Mouse (Mus musculus): ENCODE data around the gene Pck1. TPM values are rescaled to one million over a fixed set of nuclear protein-coding genes. Genes with fewer than 3 reads are reported as not detected.

The Pck1 gene
- total RNA-seq, 2 experiments from 2014 or later: 5.7 to 10.8 TPM

GRCm38 (mm10) chr2:173204671-173205070 is 51.8 kb downstream of the Pck1 start:
- no peak for DNase-seq (ENCODE audit: low spot score)

- DNase-seq (ENCODE audit: low spot score): no peak
These were observed 52.8 kb downstream of the Pck1 start for GRCm38 (mm10) chr2:173205563-173206099.

- no peak for DNase-seq (ENCODE audit: low spot score)
These were observed 54.2 kb downstream of the Pck1 start for GRCm38 (mm10) chr2:173207051-173207450.

Other genes with a start within 250 kb of the Pck1 start
- gene Bmp7, start 212.7 kb upstream of the Pck1 start, total RNA-seq (2021): under 1 TPM; 0.45 to 0.68 TPM
- gene Spo11, start 175.3 kb upstream of the Pck1 start, total RNA-seq (2021): not detected
- 10 to 100 TPM; 11.0 to 11.2 TPM for gene Rae1, start 152.9 kb upstream of the Pck1 start, total RNA-seq (2021)
- gene Rbm38, start 132.6 kb upstream of the Pck1 start, total RNA-seq (2021): 100 to 1,000 TPM; 225 to 230 TPM
- under 1 TPM; 0.07 to 0.19 TPM for gene Ctcfl, start 33.5 kb upstream of the Pck1 start, total RNA-seq (2021)
- gene Zbp1, start 65.9 kb downstream of the Pck1 start, total RNA-seq (2021): under 1 TPM in 1 of 2 experiments, not detected in 1; 0.47 TPM
- gene Pmepa1, start 123.5 kb downstream of the Pck1 start, total RNA-seq (2021): 10 to 100 TPM; 17.2 to 31.9 TPM